Mouse (Mus musculus) heart, adult 2 months (tissue): ENCODE measurements around the gene Kif1a.

Experiments used
- EP300 ChIP-seq: fragments of 200-500 bp; IDR thresholded peaks from 2 replicates; pipeline ENCODE4 v1.6.1; 2011; ENCODE audit warnings: low read depth, low read length, control low read depth; ENCODE audit not compliant: insufficient read depth
- POLR2A ChIP-seq: fragments of 200-500 bp; IDR thresholded peaks from 2 replicates; pipeline ENCODE4 v1.6.1; 2011; ENCODE audit warnings: mild to moderate bottlenecking, low read depth, low read length, control low read depth; ENCODE audit not compliant: insufficient read depth

DNA sequence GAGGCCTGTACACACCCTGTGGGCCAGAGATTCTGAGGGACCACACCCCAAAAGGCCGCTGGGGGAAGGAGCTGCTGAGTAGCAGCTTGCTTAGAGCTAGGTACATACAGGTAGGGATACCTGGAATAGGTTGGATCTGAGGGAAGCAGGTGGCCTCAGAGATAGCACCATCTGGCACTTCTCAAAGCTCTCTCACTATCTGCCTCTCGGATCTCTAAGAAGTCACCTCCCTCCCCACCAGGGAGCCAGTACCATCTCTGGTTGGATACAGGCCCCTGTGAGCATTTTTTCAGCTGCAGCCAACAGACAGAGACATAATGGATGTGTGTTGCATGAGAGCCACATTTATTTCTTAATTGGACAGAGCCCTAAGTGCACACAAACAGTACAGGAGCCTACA lies 86.6 kb downstream of the Kif1a start:
- TF ChIP-seq EP300 = no peak
- TF ChIP-seq POLR2A = no peak
